Mouse (Mus musculus) kidney, postnatal 36 days (tissue): ENCODE measurements at regions not wholly inside any gene's neighbourhood (a gene's known extent, or its start where the extent isn't known, plus 50 kb on each side); places are given as distances from the start of the nearest gene placed in this dataset.
"Not testable (repeated sequence)": the region's sequence is repeated elsewhere in the genome, so short reads cannot be mapped to it uniquely, and the experiment has no call there.

ENCODE experiments used
- DNase-seq, 2 experiments: peaks; one replicate each; pipeline ENCODE4 v3.0.0; 2021 to 2022; ENCODE audit warnings: mixed read lengths in 2 of 2

DNA sequence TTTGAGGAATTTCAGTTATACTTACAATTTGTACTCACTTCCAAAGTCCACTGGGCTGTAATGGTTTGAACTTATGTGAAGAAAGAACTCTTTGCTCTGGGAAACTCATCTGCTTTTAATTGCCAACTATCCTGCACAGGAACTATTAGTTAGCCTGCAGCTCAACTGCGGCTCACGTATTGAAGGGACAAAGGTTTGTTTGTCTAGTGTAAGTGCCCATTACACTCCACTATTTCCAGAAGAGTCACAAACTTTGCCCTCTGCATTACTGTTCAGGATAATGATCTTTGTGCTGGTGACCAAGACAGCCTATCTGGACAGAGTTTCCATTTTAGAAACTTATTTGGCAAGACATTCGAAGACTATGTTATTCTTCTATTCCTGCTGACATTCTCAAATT, 74.5 kb downstream of the Slc10a2 start:
- DNase-seq: peak; percentile 47 to 77

DNA sequence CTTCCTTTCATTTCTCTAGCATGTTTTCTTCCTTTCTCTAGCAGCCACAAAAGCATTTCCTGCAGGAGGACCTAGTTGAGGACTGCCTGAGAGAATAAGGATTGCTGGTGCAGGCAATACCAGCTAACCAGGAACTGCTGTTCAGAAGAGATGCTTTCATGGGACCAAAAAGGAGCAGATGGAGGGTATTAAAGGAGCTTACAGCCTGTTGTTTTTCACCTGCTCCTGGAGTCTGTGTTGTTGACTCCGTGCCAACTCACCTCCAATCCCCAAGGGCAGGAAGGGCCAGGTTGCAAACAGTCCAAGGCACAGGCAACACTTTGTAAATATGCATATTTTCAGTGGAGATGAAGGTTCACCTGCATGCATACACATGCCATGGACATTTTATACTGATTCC, 92.8 kb downstream of the Slc10a2 start:
- DNase-seq: peak; percentile 36 to 52

DNA sequence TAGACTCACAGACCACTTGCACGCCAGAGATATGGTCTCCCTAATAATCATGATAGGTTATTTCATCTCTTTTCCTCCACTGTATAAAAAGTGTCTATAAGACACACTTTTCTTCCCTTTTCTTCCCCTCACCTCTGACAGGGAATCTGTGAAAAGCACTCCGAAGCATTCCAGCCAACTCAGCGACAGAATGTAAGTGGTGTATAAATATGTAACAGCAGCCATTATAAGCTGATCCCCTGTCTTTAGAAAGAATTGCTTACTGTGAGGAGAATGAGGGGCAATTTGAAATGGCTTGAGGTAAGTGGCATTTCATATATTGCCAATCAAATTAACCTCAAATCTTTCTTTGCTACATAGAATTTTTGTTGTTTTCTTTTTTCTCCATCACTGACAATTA, 93.4 kb downstream of the Slc10a2 start:
- DNase-seq: no peak

DNA sequence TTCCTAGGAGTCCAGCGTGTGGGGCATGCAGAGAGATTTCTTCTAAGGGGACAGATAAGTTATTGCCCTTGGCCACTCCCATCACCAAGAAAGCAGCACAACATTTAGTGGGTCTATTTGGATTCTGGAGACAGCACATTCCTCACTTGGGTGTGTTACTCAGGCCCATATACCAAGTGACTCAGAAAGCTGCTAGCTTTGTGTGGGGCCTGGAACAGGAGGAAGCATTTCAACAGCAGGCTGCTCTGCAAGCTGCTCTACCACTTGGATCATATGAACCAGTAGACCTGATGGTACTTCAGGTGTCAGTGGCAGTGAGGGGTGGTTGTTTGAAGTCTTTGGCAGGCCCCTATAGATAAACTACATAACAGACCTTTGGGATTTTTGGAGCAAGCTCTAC, 101.8 kb downstream of the Slc10a2 start:
- DNase-seq: not testable (repeated sequence)
